Mouse (Mus musculus) ES-E14 (cell line): ENCODE results near the gene Golga7b.

Experiments used
- CHD2 ChIP-seq: IDR thresholded peaks from 2 replicates; pipeline ENCODE4 v1.6.1; 2014; ENCODE audit warnings: mild to moderate bottlenecking, low read depth, low read length, inconsistent platforms
- ZC3H11A ChIP-seq: IDR thresholded peaks from 2 replicates; pipeline ENCODE4 v1.6.1; 2012; ENCODE audit warnings: low read depth, mild to moderate bottlenecking, inconsistent platforms, low read length, borderline replicate concordance

DNA sequence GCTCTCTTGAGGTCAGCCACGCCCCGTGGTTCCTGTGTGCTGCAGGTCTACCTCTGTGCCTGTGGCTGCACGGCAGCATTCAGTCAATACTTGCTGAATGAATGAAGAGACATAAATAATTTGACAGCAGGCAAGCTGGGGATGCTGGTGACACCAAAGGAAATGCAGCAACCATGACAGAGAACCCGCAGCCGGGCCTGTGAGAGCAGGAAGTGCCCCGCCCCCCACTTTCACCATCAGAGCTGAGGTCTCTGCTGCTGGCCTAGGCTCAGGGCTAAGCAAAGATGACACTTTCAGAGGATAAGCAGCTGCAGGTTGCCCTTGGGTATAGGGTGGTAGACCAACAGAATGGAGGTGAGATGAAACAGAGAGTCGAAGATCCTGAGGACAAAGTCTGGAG, 58.8 kb downstream of the Golga7b start:
- TF ChIP-seq CHD2 (no peak), ZC3H11A (no peak)
